Mouse (Mus musculus) lung, adult 2 months (tissue): ENCODE results near the gene Cdh12. TPM values are rescaled to one million over a fixed set of nuclear protein-coding genes. Genes with fewer than 3 reads are reported as not detected.

Experiments
- DNase-seq: peaks from one replicate; pipeline ENCODE4 v3.0.0; 2022
- H3K4me1 ChIP-seq: fragments of 200-500 bp; 2 replicates; pipeline ENCODE4 v1.6.1; 2011; ENCODE audit warnings: low read length; ENCODE audit not compliant: control insufficient read depth, insufficient read depth
- H3K4me3 ChIP-seq: fragments of 200-500 bp; replicated peaks from 2 replicates; pipeline ENCODE3; 2011; ENCODE audit warnings: low read depth, mild to moderate bottlenecking, control low read depth, low read length; ENCODE audit errors: extremely low read depth
- CTCF ChIP-seq: fragments of 200-500 bp; IDR thresholded peaks from 2 replicates; pipeline ENCODE4 v1.5.1; 2011; ENCODE audit warnings: mild to moderate bottlenecking, low read length, control low read depth; ENCODE audit not compliant: insufficient read depth
- POLR2A ChIP-seq: fragments of 200-500 bp; IDR thresholded peaks from 2 replicates; pipeline ENCODE4 v1.6.1; 2011; ENCODE audit warnings: low read depth, mild to moderate bottlenecking, control low read depth, low read length, borderline replicate concordance; ENCODE audit errors: extremely low read depth
- WGBS: fragments of 180-500 bp; shearing (Covaris S2); methylation state at CpG from one replicate; pipeline ENCODE4 v1.1.7; 2018; 5-methylcytosine and 5-hydroxymethylcytosine counted together
- polyA plus RNA-seq: library from polyadenylated mRNA; depleted of rRNA; stranded (reverse); fragments of >200 nt; gene quantifications from 2 replicates; pipeline ENCODE4 v1.2.3, GENCODE M21; 2012; rRNA removed

Gene Cdh12
- polyA plus RNA-seq = not detected in 2 replicates

DNA sequence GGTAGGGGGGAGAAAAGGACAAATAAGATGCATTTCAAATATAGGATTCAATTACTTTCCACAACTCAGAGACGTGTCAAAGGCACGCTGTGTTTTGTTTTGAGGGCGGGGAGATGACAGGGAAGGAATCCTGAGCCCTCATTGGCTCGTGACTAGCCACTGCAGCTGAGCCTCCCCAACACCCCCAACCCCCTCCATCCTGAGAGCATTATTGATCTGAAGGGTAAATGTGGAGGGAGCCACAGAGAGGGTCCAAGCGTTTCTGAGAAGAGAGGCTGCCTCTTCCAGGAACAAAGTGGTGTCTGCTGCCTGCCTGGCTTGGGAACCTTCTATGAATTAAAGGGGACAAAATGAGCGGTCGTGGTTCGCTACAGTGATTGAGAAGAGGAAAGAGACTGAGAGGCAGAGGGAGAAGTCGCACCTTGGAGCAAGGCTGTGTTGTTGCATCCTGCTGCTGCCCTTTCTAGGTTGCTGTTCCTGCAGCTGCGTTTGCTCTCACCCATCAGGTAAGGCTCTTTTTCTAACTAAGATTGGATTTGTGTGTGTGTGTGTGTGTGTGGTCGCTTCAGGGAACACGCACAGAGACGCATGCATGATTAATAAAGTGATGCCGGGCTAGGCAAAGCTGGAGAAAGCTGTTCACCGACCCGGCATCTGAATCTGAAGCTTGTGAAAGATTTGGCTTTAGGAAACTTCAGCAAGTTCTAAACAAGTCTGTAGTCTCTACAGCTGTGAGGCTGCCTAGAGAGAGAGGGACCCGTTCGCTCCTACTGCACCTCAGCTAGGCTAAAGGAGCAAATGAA lies at the start of gene Cdh12:
Gene Cdh12, plus strand, starts transcription at position 405 of the 803 bp plus-strand sequence.
- Histone ChIP-seq H3K4me3 (no peak within 1 kb of the TSS), H3K4me1 (no peaks in the 10 kb centered on the region)
- TF ChIP-seq POLR2A = no peak
- TF ChIP-seq CTCF = no peak
- WGBS = 12% methylated on average over 18 of the region's 18 CpGs
- DNase-seq = no peak

DNA sequence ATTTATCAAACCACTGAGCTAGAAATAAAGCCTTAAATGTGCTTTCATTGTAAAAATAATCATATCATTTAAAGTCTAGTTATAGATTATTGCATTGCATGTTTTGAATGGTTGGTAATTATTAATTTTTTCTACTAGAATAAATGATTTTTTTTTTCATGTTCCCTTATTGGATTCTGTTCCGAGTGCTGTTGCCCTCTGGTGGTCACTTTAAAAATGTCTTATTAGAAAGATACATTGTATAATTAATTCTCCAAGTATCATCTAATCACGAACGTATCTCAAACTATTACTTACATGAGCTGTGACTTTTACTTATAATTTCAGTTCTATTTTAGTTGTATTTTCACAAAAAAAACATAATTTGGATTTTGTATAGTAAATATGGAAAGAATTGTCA lies 45.5 kb upstream of the Cdh12 start:
- 45% methylated on average over 3 of the region's 3 CpGs for WGBS
- TF ChIP-seq CTCF (no peak), POLR2A (no peak)
- Histone ChIP-seq H3K4me1 (no peaks in the 10 kb centered on the region), H3K4me3 (no peak overlapping the region)
- no peak for DNase-seq

DNA sequence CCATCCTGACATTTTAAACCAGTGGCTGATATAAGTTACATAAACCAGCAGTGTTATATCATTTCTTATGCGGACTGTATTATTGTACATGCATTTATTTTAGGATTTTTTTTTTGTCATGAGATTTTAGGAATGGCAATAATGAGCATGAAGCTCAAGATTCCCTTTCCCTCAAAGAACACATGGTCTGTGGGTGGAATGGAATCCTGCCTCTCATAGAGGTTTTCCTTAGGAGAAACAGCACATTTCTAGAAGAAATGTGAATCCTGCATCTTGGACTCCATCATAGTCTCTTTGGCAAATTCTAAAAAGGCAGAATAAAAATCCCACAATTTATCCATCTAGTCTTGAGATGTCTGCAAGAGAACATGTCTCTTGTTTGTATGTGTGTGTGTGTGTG lies 35.7 kb upstream of the Cdh12 start:
- DNase-seq = no peak
- H3K4me3 ChIP-seq = no peak overlapping the region
- WGBS = 90% methylated on average over 1 of the region's 1 CpGs
- H3K4me1 ChIP-seq = no peaks in the 10 kb centered on the region
- TF ChIP-seq POLR2A (no peak), CTCF (no peak)

DNA sequence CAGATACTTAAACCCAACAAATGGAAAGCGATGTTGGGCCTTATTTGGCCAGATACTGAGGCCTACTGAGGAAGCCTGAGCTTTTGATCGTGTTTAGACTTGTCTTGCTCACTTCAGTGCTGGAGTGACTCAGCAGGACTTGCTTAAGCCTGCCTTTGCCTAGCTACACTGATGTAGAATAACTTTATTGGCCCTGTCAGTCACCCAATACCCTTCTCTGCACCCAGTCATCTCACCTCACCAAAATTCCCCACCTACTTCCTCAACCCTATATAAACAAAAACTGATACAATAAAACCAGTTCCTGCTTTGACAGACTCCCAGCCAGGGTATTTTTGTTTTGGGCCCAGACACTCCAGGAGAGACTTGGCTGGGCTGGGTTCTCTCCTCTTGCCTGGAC lies 12.7 kb upstream of the Cdh12 start:
- Histone ChIP-seq H3K4me1 (no peaks in the 10 kb centered on the region), H3K4me3 (no peak overlapping the region)
- TF ChIP-seq CTCF = no peak
- 40% methylated on average over 2 of the region's 2 CpGs for WGBS
- no peak for DNase-seq

- TF ChIP-seq POLR2A (no peak), CTCF (no peak)
- Histone ChIP-seq H3K4me1 (no peaks in the 10 kb centered on the region), H3K4me3 (no peak overlapping the region)
- DNase-seq = no peak
- 55% methylated on average over 5 of the region's 5 CpGs for WGBS
These were observed 1.5 kb downstream of the Cdh12 start for GRCm38 (mm10) chr15:20450558-20450957.

DNA sequence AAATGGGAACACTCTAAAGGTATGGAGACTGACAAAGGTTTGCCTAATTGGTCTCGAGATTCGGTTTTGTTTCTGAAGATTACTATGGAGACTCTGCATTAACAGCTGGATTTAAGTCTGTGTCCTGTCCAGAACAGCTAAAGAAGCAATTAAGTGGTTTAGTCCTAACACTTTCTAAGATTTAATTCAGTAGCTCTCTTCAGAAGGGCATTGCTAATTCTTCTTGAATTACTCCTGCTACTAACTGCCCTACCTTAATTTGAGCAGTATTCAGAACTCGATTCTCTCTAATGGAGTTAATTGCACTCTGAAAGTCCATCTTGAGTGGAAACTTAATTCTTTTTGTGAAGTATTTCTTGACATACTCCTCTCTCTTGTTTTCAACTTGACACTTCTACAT lies 9.4 kb downstream of the Cdh12 start:
- WGBS = 75% methylated on average over 3 of the region's 3 CpGs
- no peak for TF ChIP-seq POLR2A
- Histone ChIP-seq H3K4me1 (no peaks in the 10 kb centered on the region), H3K4me3 (no peak overlapping the region)
- DNase-seq = no peak

GRCm38 (mm10) chr15:20462500-20462899 lies 13.4 kb downstream of the Cdh12 start:
- Histone ChIP-seq H3K4me3 (no peak overlapping the region), H3K4me1 (no peaks in the 10 kb centered on the region)
- TF ChIP-seq POLR2A (no peak), CTCF (no peak)
- no peak for DNase-seq
- 57% methylated on average over 3 of the region's 3 CpGs for WGBS

DNA sequence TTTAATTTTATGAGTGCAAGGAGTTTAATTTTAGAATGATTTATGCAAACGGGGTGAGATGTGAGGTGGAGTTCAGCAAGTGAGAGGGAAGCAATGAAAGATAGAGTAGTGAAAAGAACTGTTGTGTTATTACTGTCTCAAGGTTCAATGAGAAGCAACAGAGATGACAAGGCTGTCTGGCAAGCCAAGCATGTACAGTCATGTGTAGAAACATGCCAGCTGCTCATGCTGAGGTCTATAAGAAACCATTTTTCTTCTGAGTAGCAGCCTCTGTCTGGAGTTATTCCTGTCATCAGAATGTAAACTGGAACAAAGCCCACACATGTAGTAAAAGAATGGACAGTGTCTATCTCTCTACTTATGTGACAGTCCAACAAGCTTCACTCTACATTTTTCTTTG lies 14.5 kb downstream of the Cdh12 start:
- no peak overlapping the region for H3K4me3 ChIP-seq
- TF ChIP-seq CTCF (no peak), POLR2A (no peak)
- H3K4me1 ChIP-seq = no peaks in the 10 kb centered on the region
- DNase-seq = no peak
- 54% methylated on average over 1 of the region's 1 CpGs for WGBS

DNA sequence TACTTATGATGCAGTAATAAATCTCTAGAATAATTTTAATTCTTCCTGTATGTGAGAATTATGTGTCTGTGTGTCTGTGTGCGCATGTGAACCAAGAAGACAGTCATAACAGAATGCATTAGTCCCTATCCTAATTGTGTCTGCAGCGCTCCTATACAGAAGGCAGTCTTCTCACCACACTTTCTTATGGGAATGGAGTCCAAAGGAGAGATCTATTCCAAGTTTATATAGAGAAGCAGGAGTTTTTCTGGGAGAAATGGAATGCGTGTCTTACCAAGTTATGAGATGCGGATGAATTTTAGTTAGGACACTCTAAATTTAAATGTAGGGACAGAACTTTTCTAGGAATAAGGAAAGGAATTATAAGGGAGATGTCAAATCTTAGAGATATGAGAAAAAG lies 101.9 kb downstream of the Cdh12 start:
- no peak for DNase-seq
- Histone ChIP-seq H3K4me3 (no peak overlapping the region), H3K4me1 (no peaks in the 10 kb centered on the region)
- 83% methylated on average over 4 of the region's 4 CpGs for WGBS
- TF ChIP-seq POLR2A = no peak
- no peak for TF ChIP-seq CTCF

- DNase-seq = no peak
- TF ChIP-seq POLR2A = no peak
- TF ChIP-seq CTCF = no peak
- Histone ChIP-seq H3K4me3 (no peak overlapping the region), H3K4me1 (no peaks in the 10 kb centered on the region)
- 82% methylated on average over 4 of the region's 4 CpGs for WGBS
These were observed 121.9 kb downstream of the Cdh12 start for GRCm38 (mm10) chr15:20571012-20571411.

DNA sequence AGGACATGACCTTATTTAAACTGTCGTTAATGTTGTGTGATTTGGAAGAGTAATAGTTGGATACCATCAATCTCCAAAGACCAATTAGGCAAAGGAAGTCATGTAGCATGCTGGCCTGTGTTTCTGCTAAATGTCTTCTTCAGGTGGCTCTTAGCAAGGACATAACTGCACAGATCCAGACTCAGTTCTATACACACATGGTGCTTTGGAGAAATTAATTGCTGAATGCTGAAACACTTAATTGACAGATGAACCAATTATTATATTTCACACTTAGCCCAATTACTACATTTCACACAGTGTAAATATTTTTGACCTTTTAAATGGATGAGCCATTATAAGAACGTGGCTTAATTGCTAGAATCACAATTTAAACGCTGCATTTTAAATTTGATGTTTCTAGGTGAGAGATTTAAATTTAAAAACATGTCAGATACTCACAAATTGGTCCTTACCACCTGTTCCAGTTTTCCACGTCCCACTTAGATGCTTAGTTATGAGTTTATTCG lies 133.6 kb downstream of the Cdh12 start:
- no peak overlapping the region for H3K4me3 ChIP-seq
- DNase-seq = no peak
- no peak for TF ChIP-seq CTCF
- no peak for TF ChIP-seq POLR2A
- no peaks in the 10 kb centered on the region for H3K4me1 ChIP-seq
- WGBS = 54% methylated on average over 5 of the region's 5 CpGs
